Mouse (Mus musculus) leukemia stem cell, adult 10-12 weeks (primary cell): ENCODE data around the gene Birc7. TPM values are rescaled to one million over a fixed set of nuclear protein-coding genes. Genes with fewer than 3 reads are reported as not detected.

Experiments
- polyA plus RNA-seq: library from polyadenylated mRNA; stranded (reverse); fragments of >175 nt; gene quantifications from 2 replicates; pipeline ENCODE4 v1.2.3, GENCODE M21; 2012; ENCODE audit warnings: low replicate concordance

Gene Birc7
- not detected in 2 replicates for polyA plus RNA-seq

DNA sequence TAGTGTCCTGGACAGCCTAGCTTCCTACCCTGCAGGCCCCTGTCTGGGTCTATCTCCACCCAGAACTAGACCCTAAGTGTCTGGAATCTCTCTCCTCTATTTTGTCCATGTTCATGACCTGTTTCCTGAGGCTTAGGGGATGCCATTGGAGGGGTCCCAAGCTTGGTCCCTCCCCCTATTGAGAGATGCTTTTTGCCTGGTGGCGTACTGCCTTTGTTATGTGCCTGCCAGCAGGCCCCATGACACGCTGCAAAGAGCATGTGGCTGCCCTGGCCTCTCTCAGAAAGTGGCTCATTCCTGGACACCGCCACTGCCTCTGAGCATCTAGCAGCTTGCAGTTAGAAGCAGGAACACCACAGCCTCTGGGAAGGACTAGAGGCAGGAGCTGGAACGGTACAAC, at the start of gene Birc7:
Gene Birc7, plus strand, starts transcription at position 301 of the 400 bp plus-strand sequence.

DNA sequence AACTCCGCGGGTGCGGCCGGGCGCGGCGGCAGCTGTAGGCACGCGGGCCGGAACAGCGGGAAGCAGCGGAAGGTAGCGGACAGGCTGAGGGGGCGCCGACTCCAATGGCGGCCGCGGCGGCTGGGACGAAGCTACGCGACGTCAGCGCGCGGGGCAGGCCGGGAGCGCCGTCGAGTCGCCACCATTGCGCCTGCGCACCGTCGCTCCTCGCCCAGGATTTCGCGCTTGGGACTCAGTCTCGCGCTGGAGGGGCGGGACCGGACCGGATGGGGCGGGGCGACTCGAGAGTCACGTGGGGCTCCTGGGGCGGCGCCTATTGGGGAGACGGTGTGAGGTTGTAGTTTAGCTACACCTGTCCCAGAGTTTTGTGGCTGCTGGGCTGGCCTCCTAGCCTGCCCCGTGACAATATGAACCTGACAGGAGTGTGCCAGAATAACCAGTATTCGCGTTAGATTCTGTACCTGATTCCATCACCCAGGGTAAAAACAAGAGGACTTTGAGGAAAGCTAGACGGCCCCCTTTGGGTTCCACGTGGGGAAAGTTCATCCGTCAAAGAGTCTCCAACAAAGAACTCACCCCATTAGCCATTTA, 7.9 kb upstream of the Birc7 start, which contains the start of gene Ythdf1:
Gene Ythdf1, minus strand, starts transcription at position 140 of the 591 bp plus-strand sequence.

DNA sequence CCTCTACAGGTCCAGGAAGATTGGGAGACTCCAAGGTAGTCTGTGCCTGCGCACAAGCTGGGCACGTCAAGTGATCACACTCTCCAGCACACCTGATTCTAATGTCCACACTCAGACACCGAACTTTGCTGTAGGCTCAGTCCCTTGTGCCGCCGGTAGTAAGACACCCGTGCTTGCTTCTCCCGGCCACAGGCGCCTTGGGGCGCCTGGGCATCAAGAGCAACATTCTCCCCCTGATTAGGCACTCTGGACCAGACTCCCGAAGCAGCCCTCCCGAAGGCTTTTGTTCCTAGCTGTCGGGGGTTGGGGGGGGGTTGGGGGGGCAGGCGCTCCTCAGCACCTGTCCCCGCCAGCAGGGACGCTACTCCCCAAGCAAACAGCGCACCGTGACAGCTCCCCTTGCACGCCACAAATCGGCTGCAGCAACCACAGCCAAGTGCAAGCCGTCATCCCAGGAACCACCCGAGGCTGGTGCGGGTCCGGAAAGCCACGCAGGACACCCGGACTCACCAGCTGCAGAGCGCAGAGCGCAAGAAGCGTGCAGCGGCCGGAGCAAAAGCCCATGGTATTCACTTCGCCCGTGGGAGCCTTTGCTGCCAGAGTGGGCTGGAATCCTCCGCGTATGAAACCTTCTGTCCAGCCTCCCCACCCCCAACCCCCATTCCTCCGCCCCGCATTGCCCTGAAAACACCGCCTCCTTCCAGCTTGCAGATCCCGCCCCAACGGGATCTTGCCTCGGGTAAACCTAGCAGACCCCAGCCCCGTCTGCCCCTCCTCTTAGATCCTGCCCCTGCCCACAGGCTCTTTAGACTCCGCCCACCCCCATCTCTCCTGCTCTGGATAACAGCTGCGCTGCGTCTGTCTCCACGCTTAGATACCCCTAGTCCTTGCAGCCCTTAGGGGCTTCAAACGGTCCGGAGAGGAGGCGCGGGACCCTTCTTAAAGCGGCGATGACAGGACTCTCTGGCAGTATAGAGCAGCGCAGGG, 25.5 kb downstream of the Birc7 start, which contains the start of gene Nkain4:
Gene Nkain4, minus strand, starts transcription at position 639 of the 987 bp plus-strand sequence.

DNA sequence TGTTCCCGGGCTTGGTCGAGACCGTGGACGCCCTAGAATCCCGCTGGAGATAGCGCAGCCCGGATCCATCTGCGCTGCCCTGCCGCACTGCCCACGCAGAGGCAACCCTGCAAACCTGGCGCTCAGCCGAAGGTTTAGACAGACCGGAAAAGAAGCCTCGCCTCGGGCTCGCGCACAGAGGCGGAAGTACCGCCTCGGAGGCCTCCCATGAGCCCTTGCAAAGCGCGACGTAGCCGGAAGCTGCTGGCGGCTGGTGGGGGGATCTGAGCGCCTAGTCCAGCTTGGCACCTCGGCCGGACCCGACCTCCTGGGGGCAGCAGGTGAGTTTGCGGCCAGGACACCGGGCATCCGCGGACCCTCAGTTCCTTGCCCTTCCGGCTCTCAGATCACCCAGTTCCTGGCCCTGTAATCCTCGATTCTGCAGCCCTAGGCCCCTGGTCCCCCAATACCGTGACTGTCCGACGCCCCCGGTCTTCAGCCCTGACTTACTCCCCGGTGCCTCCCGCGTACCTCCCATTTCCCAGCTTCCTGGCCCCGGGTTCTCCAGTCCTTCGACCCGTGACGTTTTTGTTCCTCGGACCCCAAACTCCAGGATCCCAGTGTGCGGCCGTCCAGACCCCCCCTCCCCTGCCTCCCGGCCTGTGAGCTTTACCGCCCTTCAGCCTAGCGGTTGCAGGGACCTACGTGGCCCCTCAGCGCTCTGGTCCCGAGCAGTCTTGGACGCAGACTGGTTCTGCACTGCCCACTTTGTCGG, 38.4 kb downstream of the Birc7 start, which contains the start of gene Arfgap1:
Gene Arfgap1, plus strand, starts transcription at position 216 of the 754 bp plus-strand sequence.

Other genes with a start within 250 kb of the Birc7 start
- gene Dido1, start 219.0 kb upstream of the Birc7 start, polyA plus RNA-seq = 25.6 and 34.6 TPM in 2 replicates
- 11.2 and 14.0 TPM in 2 replicates for gene Gid8, start 218.9 kb upstream of the Birc7 start, polyA plus RNA-seq
- 6.3 and 9.1 TPM in 2 replicates for gene Slc17a9, start 203.8 kb upstream of the Birc7 start, polyA plus RNA-seq
- not detected in 2 replicates for gene Bhlhe23, start 152.1 kb upstream of the Birc7 start, polyA plus RNA-seq
- gene Ythdf1, start 8.1 kb upstream of the Birc7 start, polyA plus RNA-seq = 76.9 and 82.1 TPM in 2 replicates
- not detected in 2 replicates for gene Nkain4, start 25.7 kb downstream of the Birc7 start, polyA plus RNA-seq
- 33.6 and 37.3 TPM in 2 replicates for gene Arfgap1, start 38.2 kb downstream of the Birc7 start, polyA plus RNA-seq
- gene Col20a1, start 57.5 kb downstream of the Birc7 start, polyA plus RNA-seq = 3.0 and 7.1 TPM in 2 replicates
- gene Chrna4, start 114.5 kb downstream of the Birc7 start, polyA plus RNA-seq = not detected in 2 replicates
- not detected in 2 replicates for gene Kcnq2, start 206.3 kb downstream of the Birc7 start, polyA plus RNA-seq
- not detected in 2 replicates for gene Eef1a2, start 228.0 kb downstream of the Birc7 start, polyA plus RNA-seq